Mouse (Mus musculus): ENCODE results near the gene Gpr119. TPM values are rescaled to one million over a fixed set of nuclear protein-coding genes. Genes with fewer than 3 reads are reported as not detected.

Gene Gpr119
- not detected in 2 replicates for polyA plus RNA-seq (2014; fragmentation: Nextera tagmentation; extraction: Ambion mirVana)

DNA sequence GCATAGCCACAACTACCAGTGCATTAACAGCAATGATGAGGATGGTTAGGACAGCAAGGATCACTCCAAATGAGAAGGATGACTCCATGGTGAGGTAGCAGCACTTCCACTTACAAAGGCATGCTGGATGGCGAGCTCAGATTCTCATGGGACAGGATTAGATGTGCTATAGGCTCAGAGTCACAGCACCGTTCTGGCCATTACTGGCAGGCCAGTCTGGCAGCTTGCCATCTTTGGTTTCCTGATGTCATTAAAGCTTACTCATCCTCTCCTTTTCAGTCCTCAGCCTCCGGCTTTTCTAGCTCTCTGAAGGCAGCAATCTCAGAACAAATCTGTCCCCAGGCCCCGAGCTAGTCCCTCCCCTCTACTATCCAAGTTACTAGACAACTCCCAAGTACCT, at the start of gene Gpr119:
Gene Gpr119, minus strand, starts transcription at position 308 of the 400 bp plus-strand sequence.
- no peak for ATAC-seq (ENCODE audit: insufficient read depth)
- H3K27me3 ChIP-seq (ENCODE audit: insufficient read depth, low read length) = no peaks in the 10 kb centered on the region

GRCm38 (mm10) chrX:48712846-48713245, 38.6 kb upstream of the Gpr119 start:
- peaks cover 12% of the 10 kb centered on the region; the same call in 1 of the 2 replicates for H3K36me3 ChIP-seq (ENCODE audit: insufficient read depth)
- no peaks in the 10 kb centered on the region for H3K4me1 ChIP-seq (ENCODE audit: insufficient read depth)
- no peaks in the 10 kb centered on the region for H3K9me3 ChIP-seq (ENCODE audit: low read depth, low read length)
- no peak for TF ChIP-seq CTCF (IDR thresholded peaks at IDR 0.05; ENCODE audit: low read depth)
- no peaks in the 10 kb centered on the region for H3K27me3 ChIP-seq (ENCODE audit: insufficient read depth, low read length)
- no peak overlapping the region for H3K27ac ChIP-seq (ENCODE audit: low read depth)
- no peak overlapping the region for H3K4me3 ChIP-seq (ENCODE audit: low read depth, low read length)
- WGBS = 91% methylated on average over 8 of the region's 8 CpGs
- H3K4me2 ChIP-seq = no peak overlapping the region
- DNase-seq (no peak), ATAC-seq (ENCODE audit: insufficient read depth) (no peak)
- no peak overlapping the region for H3K9ac ChIP-seq

More for the DNA sequence above, at the start of gene Gpr119:
- Histone ChIP-seq H3K4me2 (no peak within 1 kb of the TSS), H3K36me3 (ENCODE audit: insufficient read depth) (no peaks in the 10 kb centered on the region), H3K4me1 (ENCODE audit: insufficient read depth) (no peaks in the 10 kb centered on the region), H3K4me3 (ENCODE audit: low read depth, low read length) (no peak within 1 kb of the TSS), H3K27ac (ENCODE audit: low read depth) (no peak within 1 kb of the TSS), H3K9me3 (ENCODE audit: low read depth, low read length) (no peaks in the 10 kb centered on the region), H3K9ac (no peak within 1 kb of the TSS)
- 28% methylated on average over 4 of the region's 4 CpGs for WGBS
- peak; percentile 46 for DNase-seq
- no peak for TF ChIP-seq CTCF (IDR thresholded peaks at IDR 0.05; ENCODE audit: low read depth)

DNA sequence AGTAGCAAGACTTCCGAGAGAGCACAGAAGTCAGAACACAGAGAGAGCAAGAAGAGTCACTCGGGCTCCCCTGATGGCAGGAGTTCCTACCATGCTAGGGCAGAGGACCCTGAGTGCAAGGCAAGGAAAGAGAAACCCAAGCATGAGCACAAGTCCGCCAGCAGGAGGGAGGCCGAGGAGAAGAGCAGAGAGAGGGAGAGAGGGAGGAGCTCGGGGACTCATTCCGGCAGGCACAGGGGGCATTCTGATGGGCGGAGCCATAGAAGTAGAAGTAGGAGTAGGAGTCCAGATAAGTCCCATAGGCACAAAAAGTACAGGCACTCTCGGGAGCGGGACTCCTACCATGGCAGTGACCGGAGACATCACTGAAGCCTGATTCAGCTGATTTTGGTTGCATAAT, 35.4 kb upstream of the Gpr119 start:
- Histone ChIP-seq H3K4me2 (no peak overlapping the region), H3K27ac (ENCODE audit: low read depth) (no peak overlapping the region), H3K36me3 (ENCODE audit: insufficient read depth) (peaks cover 12% of the 10 kb centered on the region; the same call in 1 of the 2 replicates), H3K4me1 (ENCODE audit: insufficient read depth) (no peaks in the 10 kb centered on the region), H3K27me3 (ENCODE audit: insufficient read depth, low read length) (no peaks in the 10 kb centered on the region), H3K9me3 (ENCODE audit: low read depth, low read length) (no peaks in the 10 kb centered on the region), H3K4me3 (ENCODE audit: low read depth, low read length) (no peak overlapping the region), H3K9ac (no peak overlapping the region)
- no peak for DNase-seq
- no peak for ATAC-seq (ENCODE audit: insufficient read depth)
- no peak for TF ChIP-seq CTCF (IDR thresholded peaks at IDR 0.05; ENCODE audit: low read depth)
- WGBS = 87% methylated on average over 10 of the region's 10 CpGs

GRCm38 (mm10) chrX:48694864-48695371, 20.6 kb upstream of the Gpr119 start, which contains the start of gene Rbmx2:
Gene Rbmx2, plus strand, starts transcription at chrX:48695004.
- peak; percentile 98 for ATAC-seq (ENCODE audit: insufficient read depth)
- no peaks in the 10 kb centered on the region for H3K9me3 ChIP-seq (ENCODE audit: low read depth, low read length)
- DNase-seq = peak; percentile 95
- WGBS = 14% methylated on average over 35 of the region's 42 CpGs
- H3K4me1 ChIP-seq (ENCODE audit: insufficient read depth) = no peaks in the 10 kb centered on the region
- TF ChIP-seq CTCF (IDR thresholded peaks at IDR 0.05; ENCODE audit: low read depth) = no peak
- H3K27me3 ChIP-seq (ENCODE audit: insufficient read depth, low read length) = no peaks in the 10 kb centered on the region
- H3K4me3 ChIP-seq (ENCODE audit: low read depth, low read length) = peak within 1 kb of the TSS; percentile 57
- H3K4me2 ChIP-seq = peak within 1 kb of the TSS; percentile 60
- H3K27ac ChIP-seq (ENCODE audit: low read depth) = no peak within 1 kb of the TSS
- peaks cover 11% of the 10 kb centered on the region; the same call in 1 of the 2 replicates for H3K36me3 ChIP-seq (ENCODE audit: insufficient read depth)
- peak within 1 kb of the TSS; percentile 59 for H3K9ac ChIP-seq

GRCm38 (mm10) chrX:48694460-48694859, 20.2 kb upstream of the Gpr119 start:
- H3K9me3 ChIP-seq (ENCODE audit: low read depth, low read length) = no peaks in the 10 kb centered on the region
- H3K4me2 ChIP-seq = peak overlapping the region; percentile 60
- DNase-seq (no peak), ATAC-seq (ENCODE audit: insufficient read depth) (peak; percentile 85)
- H3K27me3 ChIP-seq (ENCODE audit: insufficient read depth, low read length) = no peaks in the 10 kb centered on the region
- TF ChIP-seq CTCF (IDR thresholded peaks at IDR 0.05; ENCODE audit: low read depth) = no peak
- WGBS = 11% methylated on average over 6 of the region's 6 CpGs
- H3K4me3 ChIP-seq (ENCODE audit: low read depth, low read length) = peak overlapping the region; percentile 57
- H3K36me3 ChIP-seq (ENCODE audit: insufficient read depth) = peaks cover 11% of the 10 kb centered on the region; the same call in 1 of the 2 replicates
- no peak overlapping the region for H3K27ac ChIP-seq (ENCODE audit: low read depth)
- no peak overlapping the region for H3K9ac ChIP-seq
- H3K4me1 ChIP-seq (ENCODE audit: insufficient read depth) = no peaks in the 10 kb centered on the region

DNA sequence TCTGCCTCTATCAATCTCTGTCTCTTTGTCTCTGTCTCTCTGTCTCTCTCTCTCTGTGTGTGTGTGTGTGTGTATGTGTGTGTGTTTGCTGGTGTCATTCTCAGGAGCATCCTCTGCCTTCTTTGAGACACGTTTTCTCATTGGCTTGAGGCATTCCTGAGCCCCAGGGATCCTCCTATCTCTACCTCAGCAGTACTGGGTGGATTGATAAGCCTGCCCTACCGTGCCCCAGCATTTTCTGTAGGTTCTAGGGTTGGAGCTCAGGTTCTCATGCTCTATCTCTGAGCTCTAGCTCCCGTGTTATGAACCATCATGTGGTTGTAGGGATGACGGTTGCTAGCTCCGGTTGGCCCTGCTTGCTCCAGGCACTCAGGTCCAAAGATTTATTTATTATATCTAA, 9.6 kb upstream of the Gpr119 start:
- WGBS = 56% methylated on average over 5 of the region's 5 CpGs

DNA sequence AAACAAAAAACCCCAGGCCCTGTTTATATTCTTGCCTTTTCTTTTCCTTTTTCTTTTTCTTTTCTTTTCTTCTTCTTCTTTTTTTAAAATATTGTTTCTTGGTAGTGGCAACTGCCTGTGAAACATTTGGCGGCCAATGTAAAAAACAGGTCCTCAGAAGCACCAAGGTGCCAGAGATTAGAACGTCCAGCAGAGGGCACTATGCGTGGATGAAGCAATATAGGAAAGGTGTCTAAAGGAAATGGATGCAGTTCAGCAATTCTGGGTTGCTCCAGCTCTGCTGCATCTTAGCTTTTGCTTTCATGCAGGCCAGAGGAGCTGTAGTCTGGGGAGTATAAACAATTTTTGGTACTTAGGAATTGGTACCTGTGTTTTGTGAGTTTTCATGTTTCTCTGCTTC, 9.2 kb upstream of the Gpr119 start:
- peak; percentile 65 for DNase-seq

More for the DNA sequence above, 9.6 kb upstream of the Gpr119 start:
- ATAC-seq (ENCODE audit: insufficient read depth) (no peak), DNase-seq (no peak)
- Histone ChIP-seq H3K4me1 (ENCODE audit: insufficient read depth) (no peaks in the 10 kb centered on the region), H3K4me2 (no peak overlapping the region), H3K36me3 (ENCODE audit: insufficient read depth) (no peaks in the 10 kb centered on the region), H3K4me3 (ENCODE audit: low read depth, low read length) (no peak overlapping the region), H3K9me3 (ENCODE audit: low read depth, low read length) (no peaks in the 10 kb centered on the region), H3K27me3 (ENCODE audit: insufficient read depth, low read length) (no peaks in the 10 kb centered on the region), H3K27ac (ENCODE audit: low read depth) (no peak overlapping the region), H3K9ac (no peak overlapping the region)
- no peak for TF ChIP-seq CTCF (IDR thresholded peaks at IDR 0.05; ENCODE audit: low read depth)

More for the DNA sequence above, 9.2 kb upstream of the Gpr119 start:
- no peaks in the 10 kb centered on the region for H3K36me3 ChIP-seq (ENCODE audit: insufficient read depth)
- TF ChIP-seq CTCF (IDR thresholded peaks at IDR 0.05; ENCODE audit: low read depth) = peak; percentile 56
- H3K9me3 ChIP-seq (ENCODE audit: low read depth, low read length) = no peaks in the 10 kb centered on the region
- no peak overlapping the region for H3K4me2 ChIP-seq
- no peak overlapping the region for H3K4me3 ChIP-seq (ENCODE audit: low read depth, low read length)
- H3K27ac ChIP-seq (ENCODE audit: low read depth) = no peak overlapping the region
- 19% methylated on average over 3 of the region's 3 CpGs for whole genome bisulfite sequencing
- ATAC-seq (ENCODE audit: insufficient read depth) = no peak
- no peaks in the 10 kb centered on the region for H3K27me3 ChIP-seq (ENCODE audit: insufficient read depth, low read length)
- no peaks in the 10 kb centered on the region for H3K4me1 ChIP-seq (ENCODE audit: insufficient read depth)
- H3K9ac ChIP-seq = no peak overlapping the region
